Mouse (Mus musculus) bone marrow macrophage, adult 2 months (primary cell): ENCODE data around the gene Cdk5r1.

Source experiments
- CTCF ChIP-seq: IDR thresholded peaks from 2 replicates; pipeline ENCODE4 v1.5.1; 2012; ENCODE audit warnings: low read depth, mild to moderate bottlenecking, low read length, moderate library complexity
- POLR2A ChIP-seq: IDR thresholded peaks from 2 replicates; pipeline ENCODE4 v1.6.1; 2012; ENCODE audit warnings: mild to moderate bottlenecking, low read depth, low read length, borderline replicate concordance

DNA sequence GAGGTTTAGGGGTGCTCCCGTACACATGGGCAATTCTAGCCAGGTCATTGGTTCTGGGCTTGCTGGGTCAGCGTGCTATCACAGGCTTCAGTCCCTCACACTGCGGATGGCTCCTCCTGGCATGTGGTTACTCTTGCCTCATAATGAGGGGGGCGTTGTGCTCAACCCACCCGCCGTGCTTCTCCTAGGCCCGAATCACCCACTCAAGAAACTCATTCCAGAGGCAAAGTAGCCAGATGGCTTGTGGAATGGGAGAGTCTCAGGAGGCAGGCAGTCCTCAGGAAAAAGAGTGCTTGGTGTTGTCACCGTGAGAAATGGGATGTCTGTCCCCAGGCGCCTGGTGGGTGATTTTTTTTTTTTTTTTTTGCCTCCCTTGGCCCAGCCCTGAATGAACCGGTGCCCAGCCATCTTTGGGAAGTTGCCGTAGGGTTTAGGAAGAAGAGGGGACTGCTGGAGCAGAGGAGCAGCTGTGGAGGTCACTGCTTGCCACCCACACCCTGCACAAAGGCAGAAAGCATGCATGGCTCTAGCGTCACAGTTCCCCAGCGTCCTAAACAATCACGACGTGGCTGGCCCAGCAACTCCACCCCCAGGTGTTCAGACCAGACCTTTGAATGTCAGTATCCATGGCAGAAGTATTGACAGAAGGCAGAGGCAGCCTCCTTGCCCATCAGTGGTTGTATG, 11.2 kb downstream of the Cdk5r1 start:
- TF ChIP-seq POLR2A: no peak
- no peak for TF ChIP-seq CTCF
